Mouse (Mus musculus): ENCODE results near the gene Zscan18. TPM values are rescaled to one million over a fixed set of nuclear protein-coding genes. Genes with fewer than 3 reads are reported as not detected.

Zscan18 gene
- polyA plus RNA-seq, 1 experiment: 9.5 TPM

GRCm38 (mm10) chr7:12749431-12750198 is 53.8 kb downstream of the Zscan18 start:
- no peak overlapping the region for H3K27ac ChIP-seq (ENCODE audit: insufficient read depth, low read length)
- TF ChIP-seq CTCF (IDR thresholded peaks at IDR 0.05; ENCODE audit: low read depth, low read length) (no peak), EP300 (IDR thresholded peaks at IDR 0.05; ENCODE audit: insufficient read depth, low read depth, low read length) (no peak), POLR2A (IDR thresholded peaks at IDR 0.05; ENCODE audit: insufficient read depth, low read length) (no peak)
- no peak overlapping the region for H3K9ac ChIP-seq (ENCODE audit: low read depth, poor library complexity, severe bottlenecking)
- no peaks in the 10 kb centered on the region for H3K36me3 ChIP-seq (ENCODE audit: control insufficient read depth, insufficient read depth, low read length, poor library complexity, severe bottlenecking)
- H3K27me3 ChIP-seq (ENCODE audit: control insufficient read depth, insufficient read depth, low read length, poor library complexity, severe bottlenecking): no peaks in the 10 kb centered on the region
- H3K4me1 ChIP-seq (ENCODE audit: control insufficient read depth, insufficient read depth, low read length): no peaks in the 10 kb centered on the region
- no peaks in the 10 kb centered on the region for H3K9me3 ChIP-seq (replicated peaks; ENCODE audit: control insufficient read depth, insufficient read depth, low read length, poor library complexity, severe bottlenecking)
- peak overlapping the region; percentile 41 for H3K4me3 ChIP-seq (ENCODE audit: low read depth, low read length)

GRCm38 (mm10) chr7:12734904-12735303 is 68.5 kb downstream of the Zscan18 start, which contains the start of gene Vmn2r56:
Vmn2r56 (minus strand) TSS chr7:12735004.
- Histone ChIP-seq H3K4me3 (ENCODE audit: low read depth, low read length) (no peak within 1 kb of the TSS), H3K27ac (ENCODE audit: insufficient read depth, low read length) (no peak within 1 kb of the TSS), H3K9ac (ENCODE audit: low read depth, poor library complexity, severe bottlenecking) (no peak within 1 kb of the TSS), H3K36me3 (ENCODE audit: control insufficient read depth, insufficient read depth, low read length, poor library complexity, severe bottlenecking) (no peaks in the 10 kb centered on the region), H3K27me3 (ENCODE audit: control insufficient read depth, insufficient read depth, low read length, poor library complexity, severe bottlenecking) (peaks cover 3% of the 10 kb centered on the region; the same call in 1 of the 2 replicates), H3K9me3 (replicated peaks; ENCODE audit: control insufficient read depth, insufficient read depth, low read length, poor library complexity, severe bottlenecking) (no peaks in the 10 kb centered on the region), H3K4me1 (ENCODE audit: control insufficient read depth, insufficient read depth, low read length) (no peaks in the 10 kb centered on the region)
- TF ChIP-seq POLR2A (IDR thresholded peaks at IDR 0.05; ENCODE audit: insufficient read depth, low read length): no peak
- no peak for TF ChIP-seq EP300 (IDR thresholded peaks at IDR 0.05; ENCODE audit: insufficient read depth, low read depth, low read length)
- no peak for TF ChIP-seq CTCF (IDR thresholded peaks at IDR 0.05; ENCODE audit: low read depth, low read length)

Other genes starting within 250 kb of the Zscan18 start
- 0.03 and 0.05 TPM in 2 replicates for gene Vmn2r53, start 194.8 kb downstream of the Zscan18 start, polyA plus RNA-seq (2011; ENCODE audit: insufficient read depth, insufficient read length, low read depth, missing spikeins)
- gene Vmn2r54, start 163.3 kb downstream of the Zscan18 start, polyA plus RNA-seq (2011; ENCODE audit: insufficient read depth, insufficient read length, low read depth, missing spikeins): not detected in 2 replicates
- gene Vmn2r55, start 118.6 kb downstream of the Zscan18 start, polyA plus RNA-seq (2011; ENCODE audit: insufficient read depth, insufficient read length, low read depth, missing spikeins): not detected in 2 replicates
- gene Vmn2r56, start 68.6 kb downstream of the Zscan18 start, polyA plus RNA-seq (2011; ENCODE audit: insufficient read depth, insufficient read length, low read depth, missing spikeins): 0.07 TPM in 1 of 2 replicates, not detected in the other
- 11.7 and 12.2 TPM in 2 replicates for gene Zfp329, start 15.2 kb upstream of the Zscan18 start, polyA plus RNA-seq (2011; ENCODE audit: insufficient read depth, insufficient read length, low read depth, missing spikeins)
- gene Zfp110, start 31.1 kb upstream of the Zscan18 start, polyA plus RNA-seq (2011; ENCODE audit: insufficient read depth, insufficient read length, low read depth, missing spikeins): 29.0 and 36.1 TPM in 2 replicates
- gene Zfp128, start 77.5 kb upstream of the Zscan18 start, polyA plus RNA-seq (2011; ENCODE audit: insufficient read depth, insufficient read length, low read depth, missing spikeins): 1.2 and 1.6 TPM in 2 replicates
- gene Zscan22, start 94.2 kb upstream of the Zscan18 start, polyA plus RNA-seq (2011; ENCODE audit: insufficient read depth, insufficient read length, low read depth, missing spikeins): 10.0 and 10.7 TPM in 2 replicates
- 1,704 and 1,789 TPM in 2 replicates for gene Rps5, start 118.7 kb upstream of the Zscan18 start, polyA plus RNA-seq (2011; ENCODE audit: insufficient read depth, insufficient read length, low read depth, missing spikeins)
- 0.37 and 0.84 TPM in 2 replicates for gene Rnf225, start 123.8 kb upstream of the Zscan18 start, polyA plus RNA-seq (2011; ENCODE audit: insufficient read depth, insufficient read length, low read depth, missing spikeins)
- 1.5 and 2.3 TPM in 2 replicates for gene Zfp324, start 162.2 kb upstream of the Zscan18 start, polyA plus RNA-seq (2011; ENCODE audit: insufficient read depth, insufficient read length, low read depth, missing spikeins)
- gene Zfp446, start 174.2 kb upstream of the Zscan18 start, polyA plus RNA-seq (2011; ENCODE audit: insufficient read depth, insufficient read length, low read depth, missing spikeins): 4.5 and 5.1 TPM in 2 replicates
- gene Slc27a5, start 194.6 kb upstream of the Zscan18 start, polyA plus RNA-seq (2011; ENCODE audit: insufficient read depth, insufficient read length, low read depth, missing spikeins): 0.75 TPM in 1 of 2 replicates, not detected in the other
- gene Trim28, start 195.5 kb upstream of the Zscan18 start, polyA plus RNA-seq (2011; ENCODE audit: insufficient read depth, insufficient read length, low read depth, missing spikeins): 1,087 and 1,151 TPM in 2 replicates
- gene Zbtb45, start 206.4 kb upstream of the Zscan18 start, polyA plus RNA-seq (2011; ENCODE audit: insufficient read depth, insufficient read length, low read depth, missing spikeins): 14.0 and 22.7 TPM in 2 replicates
- 153 and 159 TPM in 2 replicates for gene Chmp2a, start 231.2 kb upstream of the Zscan18 start, polyA plus RNA-seq (2011; ENCODE audit: insufficient read depth, insufficient read length, low read depth, missing spikeins)
- 195 and 239 TPM in 2 replicates for gene Ube2m, start 234.6 kb upstream of the Zscan18 start, polyA plus RNA-seq (2011; ENCODE audit: insufficient read depth, insufficient read length, low read depth, missing spikeins)

All from ES-Bruce4 (cell line).